Mouse (Mus musculus) urinary bladder, adult 18-20 months (tissue): ENCODE results near the gene 4930524J08Rik.
A peak's percentile ranks its signal among the peaks of the same experiment; 100 is the strongest.

Source experiments
- DNase-seq, 2 experiments: peaks; one replicate each; pipeline ENCODE4 v3.0.0; 2022; ENCODE audit warnings: low spot score in 2 of 2, mixed read lengths in 2 of 2

Gene 4930524J08Rik

GRCm38 (mm10) chr5:99978699-99979442 lies at the start of gene 4930524J08Rik, which contains the start of gene Hnrnpd:
Gene 4930524J08Rik (plus strand): TSS chr5:99979061.
Gene Hnrnpd (minus strand): TSS chr5:99978938.
- DNase-seq, result peak; percentile 80 to 93

DNA sequence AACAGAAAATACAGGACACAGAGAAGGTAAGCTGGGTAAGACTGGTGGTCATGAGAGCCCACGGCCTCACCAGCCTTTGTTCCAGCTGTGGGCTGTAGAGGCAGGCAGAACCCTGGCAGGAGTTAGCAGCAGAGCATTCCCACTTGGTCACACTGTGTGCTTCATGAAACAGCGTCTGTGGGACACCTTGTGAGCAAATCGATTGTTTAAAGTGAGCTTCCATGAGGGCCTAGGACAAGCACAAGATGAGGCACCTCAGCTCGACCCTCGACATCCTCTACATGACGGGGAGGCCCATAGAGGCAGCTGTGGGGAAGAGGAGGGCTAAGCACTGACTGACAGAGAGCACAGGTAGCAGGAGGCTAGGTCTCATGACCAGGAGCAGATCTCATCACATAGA lies 47.0 kb upstream of the 4930524J08Rik start:
- DNase-seq, result no peak

DNA sequence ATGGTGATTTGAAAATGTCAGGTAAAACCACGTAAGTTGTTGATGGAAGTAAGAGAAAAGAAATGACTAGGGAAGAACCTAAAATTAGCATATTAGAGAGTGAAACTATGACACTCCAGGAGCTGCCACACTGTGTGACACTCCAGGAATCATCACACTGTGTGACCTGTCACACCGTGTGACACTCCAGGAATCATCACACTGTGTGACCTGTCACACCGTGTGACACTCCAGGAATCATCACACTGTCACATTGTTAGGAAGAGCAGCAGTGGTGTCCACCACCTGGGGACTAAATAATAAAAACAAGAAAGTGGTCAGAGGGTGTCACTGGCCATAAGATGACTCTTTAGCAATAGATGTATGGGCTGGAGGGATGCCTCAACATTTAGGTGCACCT lies 39.4 kb upstream of the 4930524J08Rik start:
- DNase-seq, result no peak

- DNase-seq, result no peak
Observed at GRCm38 (mm10) chr5:99941273-99941672, 37.6 kb upstream of the 4930524J08Rik start.

DNA sequence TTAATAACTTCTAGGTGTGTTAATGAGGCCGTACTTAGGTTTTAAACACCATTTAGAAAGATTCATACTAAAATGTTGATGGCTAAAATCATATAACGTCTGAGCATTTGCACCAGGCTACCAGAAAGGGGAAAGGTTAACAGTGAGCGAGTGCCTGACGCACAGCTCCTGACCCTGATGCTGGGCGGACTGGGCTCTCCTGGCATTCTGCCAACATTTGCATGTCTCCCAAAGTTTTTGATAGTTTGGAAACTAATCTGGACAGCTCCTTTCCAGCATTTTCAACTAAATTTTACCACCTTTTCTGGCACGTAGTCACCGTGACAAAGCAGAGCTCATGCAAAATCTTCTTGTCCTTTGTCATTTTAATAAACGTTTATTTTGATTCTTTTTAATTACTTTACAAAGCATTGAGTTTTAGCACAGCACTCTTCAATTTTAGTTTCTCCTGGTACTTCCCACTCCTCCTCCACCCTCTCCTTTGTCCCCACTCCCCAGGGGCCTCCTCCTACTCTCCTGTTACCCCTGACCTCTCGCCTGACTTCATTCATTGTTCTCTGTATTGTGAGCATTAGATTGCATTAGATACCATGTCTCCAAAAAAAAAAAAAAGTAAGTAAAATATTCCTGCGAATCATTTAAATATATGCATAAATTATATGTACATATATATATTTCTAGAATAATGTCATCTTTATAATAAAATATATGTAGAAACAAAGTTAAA lies 36.9 kb upstream of the 4930524J08Rik start:
- DNase-seq, result no peak

DNA sequence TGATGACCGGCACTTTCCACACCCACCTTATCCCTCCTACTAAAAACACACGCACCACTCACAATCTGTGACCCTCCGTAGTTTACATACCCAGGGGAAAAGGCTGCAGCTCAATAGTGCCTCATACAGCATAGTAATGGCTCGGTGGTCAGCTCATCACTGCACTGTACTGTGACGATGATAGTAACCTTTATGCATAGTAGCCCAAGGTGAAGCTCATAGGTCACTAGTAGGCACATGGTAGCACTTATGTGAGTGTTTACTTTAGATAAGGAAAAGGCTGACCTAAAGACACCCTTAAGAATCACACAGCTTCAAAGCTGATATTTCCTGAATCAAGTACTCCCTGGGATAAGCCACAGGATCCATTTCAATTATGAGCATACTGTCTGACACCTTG lies 26.3 kb upstream of the 4930524J08Rik start:
- no peak for DNase-seq

DNA sequence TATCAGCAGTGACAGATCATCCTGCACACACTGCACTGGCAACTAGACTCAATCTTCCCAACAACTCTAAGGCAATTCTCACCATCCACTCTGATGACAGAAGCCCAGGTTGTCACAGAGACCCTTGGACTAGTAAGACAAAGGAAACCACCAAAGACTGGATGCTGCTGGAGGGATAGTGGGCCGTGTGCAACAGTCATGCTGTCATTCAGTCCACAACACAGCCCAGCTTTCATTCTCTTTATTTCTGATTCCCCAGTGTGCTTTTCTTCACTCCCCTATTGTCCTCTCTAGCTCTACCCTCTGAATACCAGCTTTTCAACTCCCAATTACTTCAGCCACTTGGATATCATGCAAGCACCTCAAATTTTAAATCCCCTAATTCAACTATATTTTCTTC lies 25.0 kb upstream of the 4930524J08Rik start:
- DNase-seq, result no peak

GRCm38 (mm10) chr5:99958666-99959065 lies 20.2 kb upstream of the 4930524J08Rik start:
- no peak for DNase-seq

GRCm38 (mm10) chr5:99959236-99959936 lies 19.5 kb upstream of the 4930524J08Rik start:
- no peak for DNase-seq

- DNase-seq, result no peak
Observed at GRCm38 (mm10) chr5:99959960-99960359, 18.9 kb upstream of the 4930524J08Rik start.

GRCm38 (mm10) chr5:99973941-99974340 lies 4.9 kb upstream of the 4930524J08Rik start:
- no peak for DNase-seq

GRCm38 (mm10) chr5:99975061-99975460 lies 3.8 kb upstream of the 4930524J08Rik start:
- no peak for DNase-seq

- no peak for DNase-seq
Observed at GRCm38 (mm10) chr5:99975776-99976175, 3.1 kb upstream of the 4930524J08Rik start.

GRCm38 (mm10) chr5:99976334-99976955 lies 2.4 kb upstream of the 4930524J08Rik start:
- no peak for DNase-seq

DNA sequence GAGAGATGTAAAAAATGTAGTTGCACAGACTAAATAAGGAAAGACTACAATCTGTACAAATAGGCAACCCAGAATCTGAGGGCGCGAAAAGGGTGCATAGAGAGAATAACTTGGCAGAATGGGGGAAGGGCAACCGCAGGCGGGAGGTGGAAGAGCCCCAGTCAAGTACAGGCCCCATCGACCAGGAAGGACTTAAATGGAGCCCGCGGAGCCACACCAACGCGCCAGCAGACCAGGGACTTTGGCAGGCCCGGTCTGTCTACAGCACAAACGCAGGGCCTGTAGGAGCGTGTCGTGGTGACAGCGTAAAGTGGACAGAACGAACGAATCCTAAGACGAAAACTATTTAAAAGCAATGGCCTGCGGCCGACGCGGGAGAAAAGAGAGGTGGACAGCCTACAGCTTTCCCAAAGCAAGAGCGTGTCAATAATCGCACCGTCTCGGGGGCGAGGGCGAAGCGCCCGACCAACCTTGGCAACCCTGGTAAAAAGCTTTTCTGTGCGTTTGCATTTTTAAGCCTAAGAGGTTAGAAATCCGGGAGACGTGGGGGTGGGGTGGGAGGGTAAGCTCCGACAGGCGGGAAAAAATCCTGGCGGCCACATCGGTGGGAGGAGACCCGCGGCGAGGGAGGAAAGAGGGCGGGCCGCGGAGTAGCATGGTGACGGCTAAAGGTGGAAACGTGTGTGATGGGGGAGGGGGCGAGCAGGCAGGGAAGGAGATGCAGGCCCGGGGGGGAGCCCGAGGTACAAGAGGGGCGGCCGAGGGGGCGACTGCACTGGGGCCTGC lies 1.2 kb upstream of the 4930524J08Rik start:
- peak; percentile 58 to 76 for DNase-seq

- DNase-seq, result no peak
Observed at GRCm38 (mm10) chr5:99983452-99984061, 4.7 kb downstream of the 4930524J08Rik start.

- no peak for DNase-seq
Observed at GRCm38 (mm10) chr5:99994166-99994565, 15.3 kb downstream of the 4930524J08Rik start.

DNA sequence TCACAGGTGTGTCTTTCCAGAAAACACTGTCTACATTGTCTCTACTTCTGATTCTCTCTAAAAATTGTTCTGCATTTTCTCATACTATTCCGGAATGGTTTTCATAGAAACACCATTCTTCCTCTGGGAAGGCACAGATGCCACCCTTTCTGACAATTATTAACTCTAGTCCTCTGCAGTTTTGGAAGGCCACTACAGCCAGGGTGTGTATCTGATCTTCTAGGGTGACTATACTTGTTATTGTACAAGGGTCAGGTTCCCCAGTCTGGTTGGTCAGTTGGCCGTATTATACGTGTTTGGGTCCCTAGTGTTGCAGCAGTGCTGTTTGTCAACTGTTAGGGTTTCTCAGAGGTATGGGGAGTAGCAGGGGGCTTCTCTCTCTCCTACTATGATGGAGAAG lies 15.8 kb downstream of the 4930524J08Rik start:
- DNase-seq, result no peak

DNA sequence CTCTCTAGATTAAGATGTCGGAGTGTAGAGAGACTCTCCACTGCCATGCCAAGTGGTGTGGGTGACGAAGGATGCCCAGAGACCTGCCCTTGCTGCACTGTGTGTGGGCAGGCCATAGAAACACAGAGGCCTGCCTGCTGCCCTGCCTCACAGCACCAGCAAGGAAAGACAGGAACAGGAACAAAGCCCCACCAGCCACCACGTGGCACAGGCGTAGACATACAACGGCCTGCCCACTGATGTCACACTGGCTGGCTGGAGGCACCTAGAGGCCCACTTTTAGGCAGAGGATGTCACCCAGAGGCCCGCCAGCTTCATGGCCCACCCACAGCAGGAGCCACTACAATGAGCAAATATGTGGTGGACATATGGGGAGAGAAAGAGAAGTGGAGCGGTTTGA lies 21.2 kb downstream of the 4930524J08Rik start:
- no peak for DNase-seq

DNA sequence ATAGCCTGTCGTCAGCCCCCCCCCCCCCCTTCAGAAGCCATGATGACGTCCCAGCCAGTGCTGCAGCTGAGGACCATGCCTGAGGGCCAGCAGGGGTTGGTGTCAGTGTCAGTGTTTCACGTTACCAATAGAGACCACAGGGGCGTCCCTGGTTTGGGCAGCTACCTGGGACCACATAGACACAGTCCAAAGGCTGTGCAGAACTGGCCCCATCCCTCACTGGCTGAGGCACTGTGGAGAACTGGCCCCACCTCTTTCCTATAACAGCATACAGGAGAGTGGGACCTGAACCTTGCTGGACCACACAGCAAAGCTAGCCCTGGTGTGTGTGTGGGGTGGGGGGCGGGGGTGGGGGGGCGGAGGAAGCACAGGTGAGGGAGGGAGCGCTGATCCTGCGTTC lies 21.6 kb downstream of the 4930524J08Rik start:
- DNase-seq, result no peak

DNA sequence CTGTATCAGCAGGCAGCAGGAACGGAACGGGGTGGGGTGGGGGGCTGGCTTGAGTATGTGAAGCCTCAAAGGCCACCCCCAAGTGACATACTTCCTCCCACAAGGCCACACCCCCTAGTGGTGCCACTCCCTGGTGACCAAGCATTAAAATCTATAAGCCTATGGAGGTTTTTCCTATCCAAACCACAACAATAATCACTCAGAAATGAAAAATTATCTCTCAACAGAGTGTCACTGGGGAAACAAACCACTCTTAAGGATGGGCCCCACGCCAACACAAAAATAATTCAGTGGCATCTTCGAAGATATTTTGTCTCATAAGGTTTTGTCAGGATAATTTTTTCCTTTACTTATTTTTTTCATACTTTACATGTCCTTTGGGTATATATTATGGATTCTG lies 25.0 kb downstream of the 4930524J08Rik start:
- no peak for DNase-seq
